Mouse (Mus musculus): ENCODE data around the gene Ccdc12. TPM values are rescaled to one million over a fixed set of nuclear protein-coding genes. Genes with fewer than 3 reads are reported as not detected.

Ccdc12 gene
- polyA plus RNA-seq, 1 experiment from 2014 or later = 135 TPM

GRCm38 (mm10) chr9:110624361-110625166 lies 31.7 kb upstream of the Ccdc12 start, which contains the start of gene Nradd:
Nradd (minus strand) TSS chr9:110624452.
- WGBS (ENCODE audit: insufficient replicate concordance) = 1% methylated on average over 41 of the region's 41 CpGs
- ATAC-seq (replicated peaks; ENCODE audit: insufficient number of reproducible peaks, low FRiP score, low TSS enrichment) = peak; percentile 91
- H3K27ac ChIP-seq (ENCODE audit: low read depth, low read length) = peak within 1 kb of the TSS; percentile 88
- H3K27me3 ChIP-seq (ENCODE audit: control insufficient read depth, insufficient read depth, low read length) = no peaks in the 10 kb centered on the region
- H3K4me3 ChIP-seq (ENCODE audit: low read depth, low read length) = peak within 1 kb of the TSS; percentile 64
- H3K4me1 ChIP-seq (ENCODE audit: control insufficient read depth, insufficient read depth, low read length) = peaks cover 3% of the 10 kb centered on the region
- peak within 1 kb of the TSS; percentile 99 for H3K4me2 ChIP-seq
- H3K9ac ChIP-seq (ENCODE audit: low read depth, low read length) = peak within 1 kb of the TSS; percentile 76
- H3K9me3 ChIP-seq (replicated peaks; ENCODE audit: control insufficient read depth, low read length) = no peaks in the 10 kb centered on the region
- H3K36me3 ChIP-seq (ENCODE audit: control insufficient read depth, insufficient read depth, low read length) = peaks cover 5% of the 10 kb centered on the region

- Histone ChIP-seq H3K4me2 (peak overlapping the region; percentile 99), H3K4me1 (ENCODE audit: control insufficient read depth, insufficient read depth, low read length) (peaks cover 3% of the 10 kb centered on the region), H3K27ac (ENCODE audit: low read depth, low read length) (no peak overlapping the region), H3K9ac (ENCODE audit: low read depth, low read length) (peak overlapping the region; percentile 76), H3K4me3 (ENCODE audit: low read depth, low read length) (peak overlapping the region; percentile 64), H3K36me3 (ENCODE audit: control insufficient read depth, insufficient read depth, low read length) (no peaks in the 10 kb centered on the region; the same call in 1 of the 2 replicates), H3K27me3 (ENCODE audit: control insufficient read depth, insufficient read depth, low read length) (0 out of 2 replicates have a peak, but pooled peaks cover under 1% of the 10 kb centered on the region), H3K9me3 (replicated peaks; ENCODE audit: control insufficient read depth, low read length) (no peaks in the 10 kb centered on the region)
- WGBS (ENCODE audit: insufficient replicate concordance) = 67% methylated on average over 11 of the region's 11 CpGs
- ATAC-seq (replicated peaks; ENCODE audit: insufficient number of reproducible peaks, low FRiP score, low TSS enrichment) = no peak
Observed at GRCm38 (mm10) chr9:110625350-110625908, 30.9 kb upstream of the Ccdc12 start.

- Histone ChIP-seq H3K9me3 (replicated peaks; ENCODE audit: control insufficient read depth, low read length) (no peaks in the 10 kb centered on the region), H3K4me3 (ENCODE audit: low read depth, low read length) (no peak overlapping the region), H3K4me1 (ENCODE audit: control insufficient read depth, insufficient read depth, low read length) (peaks cover 4% of the 10 kb centered on the region), H3K36me3 (ENCODE audit: control insufficient read depth, insufficient read depth, low read length) (no peaks in the 10 kb centered on the region), H3K9ac (ENCODE audit: low read depth, low read length) (no peak overlapping the region), H3K4me2 (no peak overlapping the region), H3K27me3 (ENCODE audit: control insufficient read depth, insufficient read depth, low read length) (peaks cover 37% of the 10 kb centered on the region), H3K27ac (ENCODE audit: low read depth, low read length) (no peak overlapping the region)
- WGBS (ENCODE audit: insufficient replicate concordance) = 89% methylated on average over 15 of the region's 15 CpGs
- no peak for ATAC-seq (replicated peaks; ENCODE audit: insufficient number of reproducible peaks, low FRiP score, low TSS enrichment)
Observed at GRCm38 (mm10) chr9:110630171-110630570, 26.1 kb upstream of the Ccdc12 start.

GRCm38 (mm10) chr9:110631191-110631590 lies 25.1 kb upstream of the Ccdc12 start:
- Histone ChIP-seq H3K9ac (ENCODE audit: low read depth, low read length) (no peak overlapping the region), H3K36me3 (ENCODE audit: control insufficient read depth, insufficient read depth, low read length) (no peaks in the 10 kb centered on the region), H3K9me3 (replicated peaks; ENCODE audit: control insufficient read depth, low read length) (no peaks in the 10 kb centered on the region), H3K4me1 (ENCODE audit: control insufficient read depth, insufficient read depth, low read length) (0 out of 2 replicates have a peak, but pooled peaks cover 2% of the 10 kb centered on the region), H3K4me3 (ENCODE audit: low read depth, low read length) (peak overlapping the region; percentile 18; the same call in 1 of the 2 replicates), H3K27ac (ENCODE audit: low read depth, low read length) (no peak overlapping the region), H3K4me2 (peak overlapping the region; percentile 63), H3K27me3 (ENCODE audit: control insufficient read depth, insufficient read depth, low read length) (peaks cover 37% of the 10 kb centered on the region)
- 22% methylated on average over 10 of the region's 10 CpGs for WGBS (ENCODE audit: insufficient replicate concordance)
- ATAC-seq (replicated peaks; ENCODE audit: insufficient number of reproducible peaks, low FRiP score, low TSS enrichment) = no peak

- H3K36me3 ChIP-seq (ENCODE audit: control insufficient read depth, insufficient read depth, low read length) = no peaks in the 10 kb centered on the region
- 0 out of 2 replicates have a peak overlapping the region, but pooled peaks have one; percentile 24 for H3K9ac ChIP-seq (ENCODE audit: low read depth, low read length)
- 19% methylated on average over 30 of the region's 30 CpGs for WGBS (ENCODE audit: insufficient replicate concordance)
- ATAC-seq (replicated peaks; ENCODE audit: insufficient number of reproducible peaks, low FRiP score, low TSS enrichment) = no peak
- peaks cover 37% of the 10 kb centered on the region for H3K27me3 ChIP-seq (ENCODE audit: control insufficient read depth, insufficient read depth, low read length)
- H3K4me3 ChIP-seq (ENCODE audit: low read depth, low read length) = peak overlapping the region; percentile 18; the same call in 1 of the 2 replicates
- H3K4me2 ChIP-seq = peak overlapping the region; percentile 63
- no peak overlapping the region for H3K27ac ChIP-seq (ENCODE audit: low read depth, low read length)
- 0 out of 2 replicates have a peak, but pooled peaks cover 2% of the 10 kb centered on the region for H3K4me1 ChIP-seq (ENCODE audit: control insufficient read depth, insufficient read depth, low read length)
- no peaks in the 10 kb centered on the region for H3K9me3 ChIP-seq (replicated peaks; ENCODE audit: control insufficient read depth, low read length)
Observed at GRCm38 (mm10) chr9:110631651-110632275, 24.5 kb upstream of the Ccdc12 start.

GRCm38 (mm10) chr9:110632671-110633070 lies 23.6 kb upstream of the Ccdc12 start:
- no peak for ATAC-seq (replicated peaks; ENCODE audit: insufficient number of reproducible peaks, low FRiP score, low TSS enrichment)
- no peaks in the 10 kb centered on the region for H3K36me3 ChIP-seq (ENCODE audit: control insufficient read depth, insufficient read depth, low read length)
- H3K9me3 ChIP-seq (replicated peaks; ENCODE audit: control insufficient read depth, low read length) = no peaks in the 10 kb centered on the region
- H3K4me3 ChIP-seq (ENCODE audit: low read depth, low read length) = no peak overlapping the region
- whole genome bisulfite sequencing (ENCODE audit: insufficient replicate concordance) = 78% methylated on average over 15 of the region's 15 CpGs
- H3K9ac ChIP-seq (ENCODE audit: low read depth, low read length) = no peak overlapping the region
- H3K27ac ChIP-seq (ENCODE audit: low read depth, low read length) = no peak overlapping the region
- no peak overlapping the region for H3K4me2 ChIP-seq
- peaks cover 37% of the 10 kb centered on the region for H3K27me3 ChIP-seq (ENCODE audit: control insufficient read depth, insufficient read depth, low read length)
- 0 out of 2 replicates have a peak, but pooled peaks cover 2% of the 10 kb centered on the region for H3K4me1 ChIP-seq (ENCODE audit: control insufficient read depth, insufficient read depth, low read length)

GRCm38 (mm10) chr9:110633882-110634281 lies 22.4 kb upstream of the Ccdc12 start:
- Histone ChIP-seq H3K36me3 (ENCODE audit: control insufficient read depth, insufficient read depth, low read length) (no peaks in the 10 kb centered on the region), H3K27me3 (ENCODE audit: control insufficient read depth, insufficient read depth, low read length) (peaks cover 42% of the 10 kb centered on the region)
- ATAC-seq (replicated peaks; ENCODE audit: insufficient number of reproducible peaks, low FRiP score, low TSS enrichment) = no peak

GRCm38 (mm10) chr9:110635225-110635624 lies 21.1 kb upstream of the Ccdc12 start:
- H3K27ac ChIP-seq (ENCODE audit: low read depth, low read length) = no peak overlapping the region
- WGBS (ENCODE audit: insufficient replicate concordance) = 9% methylated on average over 19 of the region's 19 CpGs
- no peak for ATAC-seq (replicated peaks; ENCODE audit: insufficient number of reproducible peaks, low FRiP score, low TSS enrichment)
- H3K4me2 ChIP-seq = no peak overlapping the region
- H3K36me3 ChIP-seq (ENCODE audit: control insufficient read depth, insufficient read depth, low read length) = no peaks in the 10 kb centered on the region
- no peak overlapping the region for H3K9ac ChIP-seq (ENCODE audit: low read depth, low read length)
- H3K4me3 ChIP-seq (ENCODE audit: low read depth, low read length) = no peak overlapping the region
- 0 out of 2 replicates have a peak, but pooled peaks cover 2% of the 10 kb centered on the region for H3K4me1 ChIP-seq (ENCODE audit: control insufficient read depth, insufficient read depth, low read length)
- H3K9me3 ChIP-seq (replicated peaks; ENCODE audit: control insufficient read depth, low read length) = no peaks in the 10 kb centered on the region
- H3K27me3 ChIP-seq (ENCODE audit: control insufficient read depth, insufficient read depth, low read length) = peaks cover 42% of the 10 kb centered on the region

More at GRCm38 (mm10) chr9:110633882-110634281, 22.4 kb upstream of the Ccdc12 start:
- H3K4me1 ChIP-seq (ENCODE audit: control insufficient read depth, insufficient read depth, low read length) = 0 out of 2 replicates have a peak, but pooled peaks cover 2% of the 10 kb centered on the region
- no peak overlapping the region for H3K9ac ChIP-seq (ENCODE audit: low read depth, low read length)
- H3K9me3 ChIP-seq (replicated peaks; ENCODE audit: control insufficient read depth, low read length) = no peaks in the 10 kb centered on the region
- H3K4me3 ChIP-seq (ENCODE audit: low read depth, low read length) = no peak overlapping the region
- 59% methylated on average over 17 of the region's 17 CpGs for WGBS (ENCODE audit: insufficient replicate concordance)
- no peak overlapping the region for H3K27ac ChIP-seq (ENCODE audit: low read depth, low read length)
- no peak overlapping the region for H3K4me2 ChIP-seq
